Mouse (Mus musculus): ENCODE measurements around the gene Ldb1.
"Not testable (repeated sequence)": the region's sequence is repeated elsewhere in the genome, so short reads cannot be mapped to it uniquely, and the experiment has no call there.

Ldb1 gene

DNA sequence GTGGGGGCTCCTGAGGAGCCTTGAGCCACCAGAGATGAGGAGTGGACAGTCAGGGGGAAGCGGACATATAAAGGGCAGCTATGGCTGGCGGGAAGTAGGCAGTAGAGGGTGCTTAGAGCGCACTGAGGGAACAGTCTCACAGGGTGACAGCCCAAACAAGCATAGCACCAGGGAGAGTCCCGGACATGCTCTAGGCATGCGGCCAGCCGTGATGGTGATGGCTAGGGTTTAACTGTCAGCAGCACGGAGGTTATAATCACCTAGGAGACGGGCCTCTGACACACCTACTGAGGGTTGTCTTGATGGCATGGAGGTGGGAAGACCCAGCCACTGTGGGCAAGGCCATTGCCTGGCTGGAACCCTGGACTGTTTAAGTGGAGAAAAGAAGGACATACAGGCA lies 18.4 kb downstream of the Ldb1 start:
- DNase-seq = no peak

DNA sequence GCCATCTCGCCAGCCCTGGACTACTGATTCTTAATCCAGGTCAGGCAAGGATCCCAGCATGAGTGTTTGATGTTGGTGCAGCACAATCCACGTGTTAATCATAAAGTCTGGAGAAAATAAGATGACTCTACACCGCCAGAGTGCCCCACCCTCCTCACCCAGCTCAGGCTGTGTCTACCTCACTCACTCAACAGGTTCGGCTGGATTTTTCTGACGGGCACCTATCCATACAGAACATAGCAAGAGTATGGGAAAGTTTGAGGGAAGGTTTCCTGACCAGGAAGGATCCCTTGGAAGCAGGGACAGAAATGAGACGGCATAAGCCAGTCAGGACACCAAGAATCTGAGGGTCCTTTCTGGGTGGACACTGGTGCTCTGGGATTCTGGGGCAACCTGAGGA lies 20.1 kb downstream of the Ldb1 start:
- no peak for DNase-seq

DNA sequence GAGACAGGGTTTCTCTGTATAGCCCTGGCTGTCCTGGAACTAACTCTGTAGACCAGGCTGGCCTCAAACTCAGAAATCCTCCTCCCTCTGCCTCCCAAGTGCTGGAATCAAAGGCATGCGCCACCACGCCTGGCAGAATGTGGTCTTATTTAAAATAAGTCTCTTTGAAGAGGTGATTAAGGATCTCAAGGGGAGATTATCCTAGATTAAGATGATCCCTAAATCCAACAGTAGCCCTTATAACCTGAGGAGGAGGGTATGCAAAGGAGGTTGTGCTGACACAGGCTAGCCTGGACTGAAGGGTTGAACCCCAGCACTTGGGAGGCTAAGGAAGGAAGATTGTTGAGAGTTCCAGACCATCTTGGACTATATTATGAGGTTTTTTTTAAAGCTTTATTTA lies 29.0 kb downstream of the Ldb1 start:
- no peak for DNase-seq

DNA sequence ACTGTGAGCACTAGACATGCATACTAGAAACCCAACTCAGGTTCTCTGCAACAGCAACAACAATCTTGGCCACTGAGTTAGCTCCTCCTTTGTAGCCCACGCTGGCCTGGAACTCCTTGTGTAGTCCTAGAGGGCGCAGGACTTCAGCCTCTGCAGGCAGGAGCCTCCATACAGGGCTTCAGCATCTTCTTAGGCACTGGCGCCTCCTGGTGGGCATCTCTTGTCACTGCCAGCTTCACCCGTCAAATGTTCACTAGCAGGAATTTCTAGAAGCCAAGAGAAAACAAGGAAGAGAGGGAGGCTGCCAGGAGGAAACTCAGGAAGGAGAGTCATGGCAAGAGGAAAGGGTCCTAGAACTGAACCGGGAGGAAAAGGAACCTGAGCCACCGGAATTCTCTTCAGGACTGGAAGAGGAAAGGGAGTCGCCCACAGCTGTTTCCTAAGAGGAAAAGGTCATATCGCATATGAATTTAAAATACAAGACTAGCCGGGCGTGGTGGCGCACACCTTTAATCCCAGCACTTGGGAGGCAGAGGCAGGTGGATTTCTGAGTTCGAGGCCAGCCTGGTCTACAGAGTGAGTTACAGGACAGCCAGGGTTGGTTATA lies 30.3 kb downstream of the Ldb1 start:
- peak; percentile 87 for DNase-seq

DNA sequence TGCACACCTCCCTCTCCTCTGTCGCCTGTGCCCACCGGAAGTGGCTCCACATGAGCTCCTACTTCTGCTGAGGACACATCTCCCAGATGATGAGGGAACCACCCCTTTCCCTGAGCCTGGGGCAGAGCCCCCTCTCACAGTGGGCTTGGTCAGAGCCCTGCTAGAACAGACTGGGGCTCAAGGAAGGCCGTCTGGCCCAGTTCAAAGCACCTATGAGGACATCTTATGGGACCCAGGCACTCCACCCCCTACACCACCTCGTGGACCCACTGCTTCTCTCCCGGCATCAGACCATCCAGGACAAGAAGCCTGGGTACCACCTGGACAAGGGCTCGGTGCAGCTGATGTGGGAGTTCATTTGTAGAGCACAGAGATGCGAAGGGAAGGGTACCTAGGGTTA lies 39.3 kb downstream of the Ldb1 start:
- DNase-seq = no peak

DNA sequence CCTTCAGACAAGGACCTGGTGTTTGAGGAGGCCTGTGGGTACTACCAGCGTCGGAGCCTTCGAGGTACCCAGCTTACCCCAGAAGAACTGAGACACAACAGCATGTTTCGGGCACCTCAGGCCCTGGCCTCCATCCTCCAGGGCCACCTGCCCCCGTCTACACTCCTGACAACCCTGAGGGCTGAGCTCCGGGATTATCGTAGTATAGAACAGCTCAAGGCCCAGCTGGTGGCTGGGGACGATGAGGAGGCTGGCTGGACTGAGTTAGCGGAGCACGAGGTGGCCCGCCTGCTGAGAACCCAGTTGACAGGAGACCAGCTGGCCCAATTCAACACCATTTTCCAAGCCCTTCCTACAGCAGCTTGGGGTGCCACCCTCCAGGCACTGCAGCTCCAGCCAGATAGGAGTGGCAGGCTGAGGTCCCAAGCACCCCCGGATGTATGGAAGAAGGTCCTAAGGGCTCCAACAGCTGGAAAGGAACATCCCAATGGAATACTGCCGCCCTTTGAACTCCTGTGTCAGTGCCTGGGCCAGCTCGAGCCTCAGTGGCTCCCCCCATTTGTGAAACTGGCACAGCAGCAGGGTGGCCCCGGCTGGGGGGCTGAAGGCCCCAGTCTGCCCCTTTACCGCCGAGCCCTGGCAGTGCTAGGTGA lies 40.1 kb downstream of the Ldb1 start:
- DNase-seq = no peak

DNA sequence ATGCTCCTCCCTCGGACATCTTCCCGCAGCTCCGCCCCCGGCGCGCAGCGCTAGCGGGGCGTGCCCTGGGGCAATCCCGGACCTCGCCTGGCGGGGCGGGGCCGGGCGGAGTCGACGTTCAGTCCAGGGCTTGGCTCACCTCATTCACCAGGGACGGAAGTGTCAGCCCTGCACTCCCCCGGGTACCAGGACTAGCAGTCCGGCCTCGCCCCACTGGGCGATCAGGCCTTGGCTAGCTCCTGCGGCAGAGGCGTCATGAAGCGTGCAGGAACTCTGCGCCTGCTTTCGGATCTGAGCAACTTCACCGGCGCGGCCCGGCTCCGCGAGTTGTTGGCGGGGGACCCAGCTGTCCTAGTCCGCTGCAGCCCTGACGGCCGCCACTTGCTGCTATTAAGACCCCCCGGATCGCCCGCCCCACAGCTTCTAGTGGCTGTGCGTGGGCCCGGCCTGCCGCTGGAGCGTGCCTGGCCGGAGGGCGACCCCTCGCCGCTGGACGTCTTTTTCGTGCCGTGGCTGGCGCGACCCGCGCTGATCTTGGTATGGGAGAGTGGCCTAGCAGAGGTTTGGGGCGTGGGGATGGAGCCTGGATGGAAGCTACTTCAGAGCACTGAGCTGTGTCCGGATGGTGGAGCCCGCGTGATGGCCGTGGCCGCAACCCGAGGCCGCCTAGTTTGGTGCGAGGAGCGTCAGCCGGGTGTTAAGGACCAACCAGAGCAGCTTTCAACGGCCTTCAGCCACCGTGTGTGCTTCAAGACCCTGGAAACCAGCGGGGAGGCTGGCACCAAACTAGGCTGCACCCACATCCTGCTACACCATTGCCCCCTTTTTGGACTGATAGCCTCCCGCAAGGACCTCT lies 41.4 kb downstream of the Ldb1 start, which contains the start of gene Hps6:
Hps6 (plus strand) TSS at position 138 of the 856 bp plus-strand sequence.
- peak; percentile 78 for DNase-seq

DNA sequence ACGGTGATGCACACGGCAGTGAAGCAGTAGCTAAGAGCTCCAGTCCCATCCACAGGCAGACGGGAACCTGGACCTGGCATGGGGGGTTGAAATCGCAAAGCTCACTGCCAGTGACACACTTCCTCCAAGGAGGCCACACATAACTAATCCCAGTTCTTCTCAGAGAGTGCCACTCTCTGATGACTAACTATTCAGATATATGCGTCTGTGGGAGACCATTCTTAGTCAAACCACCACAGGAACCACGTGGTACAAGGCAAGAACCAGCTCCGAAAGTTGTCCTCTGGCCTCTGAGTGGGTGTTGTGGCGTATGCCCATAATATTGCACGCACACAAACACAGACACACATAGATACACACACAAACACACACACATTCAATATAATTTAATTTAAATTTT lies 42.7 kb downstream of the Ldb1 start:
- no peak for DNase-seq

DNA sequence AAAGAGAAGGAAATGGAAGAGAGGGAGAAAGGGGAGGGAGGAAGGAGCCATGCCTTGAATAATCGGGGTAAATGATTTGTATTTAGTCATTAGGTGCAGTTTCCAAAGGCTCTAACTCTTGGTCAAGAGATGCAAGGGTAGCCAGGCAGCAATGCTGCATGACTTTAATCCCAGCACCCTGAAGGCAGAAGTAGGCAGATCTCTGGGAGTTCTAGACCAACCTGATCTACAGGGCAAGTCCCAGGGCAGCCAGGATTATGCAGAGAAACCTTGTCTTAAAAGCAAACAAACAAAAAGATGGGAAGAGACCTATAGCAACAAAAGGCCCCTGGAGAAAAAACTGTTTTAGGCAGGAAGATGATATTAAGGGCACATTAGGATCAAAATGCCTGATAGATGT lies 45.6 kb downstream of the Ldb1 start:
- DNase-seq = no peak

DNA sequence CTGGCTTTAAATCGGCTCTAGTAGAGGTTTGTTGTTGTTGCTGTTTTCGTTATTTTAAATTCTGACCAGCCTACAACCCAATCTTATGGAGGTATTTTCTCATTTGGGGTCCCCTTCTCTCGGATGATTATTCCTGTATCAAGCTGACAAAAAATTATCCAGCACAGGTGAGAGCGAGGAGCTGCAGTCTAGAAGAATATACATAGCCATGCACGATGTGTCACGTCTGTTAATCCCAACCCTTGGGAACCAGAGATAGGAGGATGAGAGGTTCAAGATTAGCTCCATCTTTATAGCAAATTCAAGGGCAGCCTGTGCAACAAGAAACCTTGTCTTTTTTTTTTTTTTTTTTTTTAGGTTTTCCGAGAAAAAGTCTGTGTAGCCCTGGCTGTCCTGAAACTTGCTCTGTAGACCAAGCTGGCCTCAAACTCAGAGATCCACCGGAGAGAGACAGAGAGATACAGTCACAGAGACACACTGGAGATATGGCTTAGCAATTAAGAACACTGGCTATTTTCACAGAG lies 46.3 kb downstream of the Ldb1 start:
- no peak for DNase-seq

DNA sequence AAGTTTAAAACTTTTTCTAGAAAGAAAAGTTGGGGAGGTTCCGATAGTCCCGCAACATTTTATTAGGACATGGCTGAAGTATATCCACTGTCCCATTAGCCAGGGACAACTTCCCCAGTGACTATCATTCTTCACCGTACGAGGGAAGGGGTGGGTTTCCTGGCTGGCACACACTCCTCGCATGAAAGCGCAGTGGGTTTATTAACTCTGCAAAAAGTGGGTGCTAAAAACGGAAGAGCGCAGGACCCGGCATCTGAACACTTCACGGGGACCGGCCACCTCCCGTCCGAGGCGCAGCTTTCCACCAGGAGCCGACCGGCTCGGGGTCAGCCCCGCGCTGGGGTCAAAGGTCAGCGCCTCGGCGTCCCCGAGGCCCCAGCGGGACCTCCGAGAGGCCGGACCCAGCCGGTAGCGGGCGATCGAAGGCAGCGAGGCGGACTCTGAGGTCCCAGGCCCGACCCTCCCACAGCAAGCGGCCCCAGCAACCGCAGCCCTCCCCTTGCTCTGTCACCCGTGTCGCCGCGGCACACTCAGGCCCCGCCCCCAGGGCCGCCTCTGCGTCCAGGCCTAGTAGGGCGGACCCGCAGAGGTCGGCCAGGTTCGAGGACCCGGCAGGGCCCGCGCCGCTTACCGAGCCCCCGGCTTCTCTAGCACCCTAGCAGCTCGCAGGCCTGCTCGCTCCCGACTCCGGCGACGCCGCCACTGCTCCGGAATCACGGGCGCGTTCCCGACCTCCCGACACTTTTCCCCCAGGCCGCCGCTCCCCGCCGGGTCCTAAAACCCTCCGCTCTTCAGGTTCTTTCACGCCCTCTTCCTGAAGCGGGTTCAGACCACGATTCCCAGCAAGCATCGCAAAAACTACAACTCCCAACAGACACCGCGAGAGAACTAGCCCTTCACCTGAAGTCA lies 47.0 kb downstream of the Ldb1 start, which contains the start of gene Armh3:
Armh3 (minus strand) TSS at position 704 of the 909 bp plus-strand sequence.
- DNase-seq = peak; percentile 92

DNA sequence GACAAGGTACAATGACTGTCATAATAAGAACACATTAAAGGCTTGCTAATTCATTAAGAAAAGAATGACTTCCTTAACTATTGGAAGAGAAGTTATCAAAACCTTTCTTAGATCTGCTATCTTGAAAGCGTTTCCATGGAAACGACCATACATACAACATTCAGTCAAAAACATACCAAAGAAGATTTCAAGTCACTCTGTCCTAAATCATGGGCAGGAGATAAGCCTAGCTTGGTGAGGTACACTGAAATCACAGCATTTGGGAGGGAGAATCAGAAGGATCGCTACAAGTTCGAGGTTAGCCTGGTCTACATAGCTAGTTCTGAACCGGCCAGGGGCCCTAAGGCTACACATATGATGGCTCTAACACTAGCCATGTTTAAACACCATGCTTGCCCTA lies 47.6 kb downstream of the Ldb1 start:
- DNase-seq = no peak

DNA sequence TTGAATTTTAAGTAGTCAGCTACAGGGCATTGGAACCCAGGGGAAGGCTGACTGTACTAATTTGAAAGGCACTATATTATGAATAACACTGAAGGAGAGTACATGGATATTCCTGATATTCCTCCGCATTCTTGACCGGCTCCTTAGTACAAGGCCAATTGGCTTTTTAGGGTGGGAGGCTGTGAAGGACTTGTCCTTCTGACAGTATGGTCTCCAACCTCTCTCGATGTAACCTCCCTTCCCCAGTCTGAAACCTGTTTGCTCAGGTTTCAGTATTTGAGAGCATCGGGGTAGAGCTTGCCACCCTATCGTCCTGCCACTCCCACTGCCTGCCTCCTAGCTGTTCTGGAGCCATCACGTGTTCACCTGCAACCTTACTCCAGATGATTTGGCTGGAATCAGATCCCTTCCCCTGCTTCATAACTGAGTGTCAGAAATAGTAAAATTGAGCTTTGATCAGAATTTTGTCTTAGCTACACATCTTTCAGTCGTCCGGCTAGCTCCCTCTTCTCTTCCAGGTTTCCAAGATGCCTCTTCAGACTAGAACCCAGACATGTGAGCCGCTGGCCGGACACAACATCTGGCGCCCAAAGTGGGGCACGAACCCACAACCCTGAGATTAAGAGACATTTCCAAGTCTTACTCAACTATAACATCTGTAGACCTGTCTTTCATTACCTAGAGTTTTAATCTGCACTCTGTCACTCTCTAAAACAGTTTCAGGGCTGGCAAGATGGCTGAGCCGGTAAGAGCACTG lies 50.9 kb downstream of the Ldb1 start:
- DNase-seq = no peak

DNA sequence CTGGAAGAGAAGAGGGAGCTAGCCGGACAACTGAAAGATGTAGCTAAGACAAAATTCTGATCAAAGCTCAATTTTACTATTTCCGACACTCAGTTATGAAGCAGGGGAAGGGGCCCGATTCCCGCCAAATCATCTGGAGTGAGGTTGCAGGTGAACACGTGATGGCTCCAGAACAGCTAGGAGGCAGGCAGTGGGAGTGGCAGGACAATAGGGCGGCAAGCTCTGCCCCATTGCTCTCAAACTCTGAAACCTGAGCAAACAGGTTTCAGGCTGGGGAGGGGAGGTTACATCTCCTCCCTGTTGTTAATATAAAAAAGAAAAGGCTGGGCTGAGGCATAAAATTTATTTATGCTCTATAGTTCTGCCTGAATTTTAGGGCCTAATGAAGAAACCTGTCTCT lies 51.6 kb downstream of the Ldb1 start:
- DNase-seq = not testable (repeated sequence)

DNA sequence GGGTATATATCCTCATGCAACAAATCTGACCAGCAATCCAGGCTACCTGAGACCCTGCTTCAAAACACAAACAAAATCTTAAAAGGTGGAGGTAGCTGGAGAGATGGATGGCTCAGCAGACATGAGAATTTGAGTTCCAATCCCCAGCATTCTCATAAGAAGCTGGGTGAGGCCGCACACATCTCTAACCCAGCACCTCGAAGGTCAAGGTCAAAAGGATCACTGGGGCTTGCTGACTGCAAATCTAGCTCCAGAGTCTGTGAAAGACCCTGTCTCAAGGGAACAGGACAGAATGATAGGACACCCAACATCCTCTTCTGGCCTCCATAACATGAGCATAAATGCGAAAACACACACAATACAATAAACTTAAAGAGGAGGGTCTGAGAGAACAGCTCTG lies 53.8 kb downstream of the Ldb1 start:
- DNase-seq = no peak

DNA sequence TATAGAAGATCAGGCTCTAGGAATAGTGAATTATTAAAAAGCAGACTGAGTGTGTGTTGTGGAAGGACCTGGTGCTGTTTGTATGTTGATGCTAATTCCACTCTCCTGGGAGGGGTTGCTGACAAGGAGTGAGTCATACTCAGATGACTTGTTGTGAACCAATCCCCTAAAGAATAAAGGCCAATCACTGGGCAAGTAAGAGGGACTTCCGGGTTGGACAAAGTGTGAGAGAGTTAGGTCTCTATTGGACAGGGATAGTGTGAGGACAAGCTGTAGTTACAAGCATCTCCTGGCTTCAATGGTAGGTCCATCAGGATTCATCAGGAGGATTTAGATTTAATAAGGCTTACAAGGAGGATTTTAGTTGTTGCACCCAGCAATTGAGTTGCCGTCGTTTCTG lies 56.8 kb downstream of the Ldb1 start:
- no peak for DNase-seq

DNA sequence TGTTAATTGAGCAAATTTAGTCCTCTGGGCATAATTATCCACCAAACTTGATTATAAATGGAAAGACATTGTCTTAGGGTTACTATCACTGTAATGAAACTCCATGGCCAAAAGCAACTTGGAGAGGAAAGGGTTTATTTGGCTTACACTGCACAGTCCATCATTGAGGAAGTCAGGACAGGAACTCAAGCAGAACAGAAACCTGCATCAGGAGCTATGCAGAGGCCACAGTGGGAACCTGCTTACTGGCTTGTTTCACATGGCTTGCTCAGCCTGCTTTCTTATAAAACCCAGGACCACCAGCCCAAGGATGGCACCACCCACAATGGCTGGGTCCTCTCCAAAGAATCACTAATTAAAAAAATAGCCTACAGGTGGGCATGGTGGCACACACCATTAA lies 60.6 kb downstream of the Ldb1 start:
- DNase-seq = no peak
